ENCODE assay signal across 10 mouse cellular contexts in genomic region chr12:81971884-81972362, GRCm38 (mm10).
DNase-seq lines count a peak whose midpoint lies in the region; ATAC-seq and TF ChIP-seq lines count a peak whose summit lies in the region.
"Had no signal": no experiment of that assay in that cellular context is flagged by ENCODE, and none has a peak within 500 bp of the region (broad histone marks: within the 10 kb centered on the region; RNA-seq: fewer than 3 reads in every experiment).

No protein-coding gene starts in this region.

- no peaks in the 10 kb centered on the region; the same call in 1 of the 2 replicates for H3K79me2 ChIP-seq in CH12.LX (replicated peaks; ENCODE audit: control insufficient read depth, extremely low read depth, insufficient read depth, poor library complexity, severe bottlenecking)

- peaks cover 70 to 95% of the 10 kb centered on the region in 2 experiments for H3K36me3 ChIP-seq in CH12.LX (replicated peaks in 1 of 2; ENCODE audit: control insufficient read depth in 1 of 2, insufficient read depth in 1 of 2, low read length in 1 of 2)
- H3K36me3 ChIP-seq in megakaryocyte, embryonic 14.5 days (replicated peaks; ENCODE audit: low read length) = peaks cover 96% of the 10 kb centered on the region
- no peaks in the 10 kb centered on the region for H3K36me3 ChIP-seq in hindbrain, embryonic 11.5 days (ENCODE audit: control insufficient read depth, insufficient read depth, low read length)

- peak overlapping the region; percentile 18; the same call in 1 of the 2 replicates for H3K4me2 ChIP-seq in CH12.LX (ENCODE audit: insufficient read depth, low read depth, poor library complexity, severe bottlenecking)
- no peak overlapping the region for H3K4me2 ChIP-seq in hindbrain, embryonic 11.5 days (replicated peaks; ENCODE audit: low read depth, low read length)
- H3K4me2 ChIP-seq: stomach, embryonic 15.5 days had no signal

- peak; percentile 87 for ATAC-seq in granulocyte monocyte progenitor cell, adult 5-6 weeks (replicated peaks; ENCODE audit: poor library complexity, severe bottlenecking)
- no peak for ATAC-seq in hindbrain, embryonic 11.5 days (ENCODE audit: low FRiP score)
- ATAC-seq: forebrain, embryonic 16.5 days had no signal

- in situ Hi-C loops in CH12.LX (cut with MboI; ENCODE audit: low pct_ligation_motif_present, low pct_unique_long_range_greater_than_20kb, low sequenced_read_pairs) = loop anchor here (25.0 kb wide), 1 partner anchor 140 kb away; no protein-coding TSS in a partner anchor

- TF ChIP-seq EP300 in CH12.LX (IDR thresholded peaks at IDR 0.05; ENCODE audit: low read length) = no peak; the same call in 1 of the 2 replicates

- no peak overlapping the region for H3K9ac ChIP-seq in CH12.LX (ENCODE audit: insufficient read depth, low read depth)
- H3K9ac ChIP-seq in hindbrain, embryonic 11.5 days (ENCODE audit: low read depth, low read length) = no peak overlapping the region
- H3K9ac ChIP-seq: stomach, embryonic 15.5 days had no signal

- no peak for TF ChIP-seq CTCF in CH12.LX (conservative IDR thresholded peaks at IDR 0.05 in 1 of 2, IDR thresholded peaks at IDR 0.05 in 1 of 2; ENCODE audit: low read depth in 2 of 2, low read length in 2 of 2)

- DNase-seq in layer of hippocampus, adult 9-11 months = peak; percentile 47
- DNase-seq in layer of hippocampus, postnatal 36 days = no peak
- DNase-seq in CH12.LX (ENCODE audit: extremely low read depth) = peak; percentile 17
- no peak for DNase-seq in cerebellum, postnatal 10 days
- DNase-seq in hindbrain, embryonic 11.5 days (ENCODE audit: low spot score) = no peak
- DNase-seq in kidney, postnatal 25 days = no peak

- no peak for TF ChIP-seq RAD21 in CH12.LX (IDR thresholded peaks at IDR 0.05; ENCODE audit: low read depth, low read length)

- peak overlapping the region; percentile 95 for H3K27ac ChIP-seq in CH12.LX (ENCODE audit: insufficient read depth, low read depth)
- H3K27ac ChIP-seq in hindbrain, embryonic 11.5 days (ENCODE audit: low read depth, low read length) = no peak overlapping the region
- H3K27ac ChIP-seq: stomach, embryonic 15.5 days had no signal

- dilution Hi-C loops in CH12.LX (cut with MboI; ENCODE audit: extremely low pct_ligation_motif_present, extremely low pct_unique_long_range_greater_than_20kb, low sequenced_read_pairs) = no loop called here

- no peaks in the 10 kb centered on the region for H3K9me3 ChIP-seq in CH12.LX (replicated peaks; ENCODE audit: low read length)
- no peaks in the 10 kb centered on the region for H3K9me3 ChIP-seq in megakaryocyte, embryonic 14.5 days
- no peaks in the 10 kb centered on the region for H3K9me3 ChIP-seq in hindbrain, embryonic 11.5 days (ENCODE audit: control insufficient read depth, low read length)
- H3K9me3 ChIP-seq: stomach, embryonic 15.5 days had no signal

- peaks cover 14 to 23% of the 10 kb centered on the region in 2 experiments for H3K4me1 ChIP-seq in CH12.LX (ENCODE audit: control insufficient read depth in 1 of 2, insufficient read depth in 2 of 2)
- H3K4me1 ChIP-seq in megakaryocyte, embryonic 14.5 days = peaks cover 27% of the 10 kb centered on the region
- no peaks in the 10 kb centered on the region for H3K4me1 ChIP-seq in hindbrain, embryonic 11.5 days (replicated peaks; ENCODE audit: control insufficient read depth, insufficient read depth, low read length)
- H3K4me1 ChIP-seq: stomach, embryonic 15.5 days had no signal

- TF ChIP-seq POLR2A in CH12.LX (IDR thresholded peaks at IDR 0.05; ENCODE audit: low read depth, low read length) = peak; percentile 1; the same call in 1 of the 2 replicates

- no peaks in the 10 kb centered on the region for H3K27me3 ChIP-seq in CH12.LX (replicated peaks)
- H3K27me3 ChIP-seq in megakaryocyte, embryonic 14.5 days (replicated peaks) = no peaks in the 10 kb centered on the region
- no peaks in the 10 kb centered on the region for H3K27me3 ChIP-seq in hindbrain, embryonic 11.5 days (ENCODE audit: control insufficient read depth, insufficient read depth, low read length)
- H3K27me3 ChIP-seq: stomach, embryonic 15.5 days had no signal

- H3K4me3 ChIP-seq in CH12.LX (replicated peaks in 1 of 3; ENCODE audit: low read depth in 2 of 3, low read length in 2 of 3, poor library complexity in 1 of 3) = peak overlapping the region in 1 of 3 experiments; percentile 12
- H3K4me3 ChIP-seq in megakaryocyte, embryonic 14.5 days (replicated peaks) = peak overlapping the region; percentile 47
- H3K4me3 ChIP-seq in hindbrain, embryonic 11.5 days (ENCODE audit: low read depth, low read length) = no peak overlapping the region
- H3K4me3 ChIP-seq: stomach, embryonic 15.5 days had no signal

- WGBS in hindbrain, embryonic 11.5 days = 80% methylated on average over 8 of the region's 8 CpGs

TF ChIP-seq in CH12.LX, 34 proteins besides CTCF, POLR2A, EP300 and RAD21:
- peak; percentile 56; the same call in 1 of the 2 replicates for TF ChIP-seq BHLHE40 (IDR thresholded peaks at IDR 0.05; ENCODE audit: low read depth, low read length)
- TF ChIP-seq CHD2 (IDR thresholded peaks at IDR 0.05; ENCODE audit: low read length) = 0 out of 2 replicates have a peak, but pooled peaks have one; percentile 35
- TF ChIP-seq MAFK (IDR thresholded peaks at IDR 0.05; ENCODE audit: insufficient replicate concordance, low read length) = peak; percentile 27; the same call in 1 of the 2 replicates
- TF ChIP-seq USF2 (conservative IDR thresholded peaks at IDR 0.05; ENCODE audit: low read depth, low read length) = no peak
- TF ChIP-seq KAT2A (IDR thresholded peaks at IDR 0.05; ENCODE audit: insufficient replicate concordance, low read length) = no peak
- no peak for TF ChIP-seq PAX5 (IDR thresholded peaks at IDR 0.05; ENCODE audit: low read length)
- no peak for TF ChIP-seq CHD1 (IDR thresholded peaks at IDR 0.05; ENCODE audit: low read depth, low read length)
- TF ChIP-seq JUND (conservative IDR thresholded peaks at IDR 0.05; ENCODE audit: low read depth, low read length) = 0 out of 2 replicates have a peak, but pooled peaks have one; percentile 57
- 0 out of 2 replicates have a peak, but pooled peaks have one; percentile 1 for TF ChIP-seq RCOR1 (conservative IDR thresholded peaks at IDR 0.05; ENCODE audit: low read depth, low read length)
- TF ChIP-seq IRF4 (IDR thresholded peaks at IDR 0.05; ENCODE audit: low read depth, low read length) = peak; percentile 86
- TF ChIP-seq HCFC1 (IDR thresholded peaks at IDR 0.05; ENCODE audit: low read depth, low read length) = 0 out of 2 replicates have a peak, but pooled peaks have one; percentile 4
- peak; percentile 55 for TF ChIP-seq JUN (IDR thresholded peaks at IDR 0.05; ENCODE audit: insufficient read depth, low read depth, low read length)
- TF ChIP-seq MEF2A (IDR thresholded peaks at IDR 0.05; ENCODE audit: borderline replicate concordance, low read depth, low read length) = peak; percentile 74; the same call in 1 of the 2 replicates
- no peak for TF ChIP-seq ELF1 (IDR thresholded peaks at IDR 0.05; ENCODE audit: low read depth, low read length)
TF ChIP-seq in CH12.LX: peak in this region for 9.

Comparison
In these comparisons a context has a peak if more than half of its experiments do, and no peak if none do; other contexts are left out.
1. DNase-seq: peak in layer of hippocampus, adult 9-11 months (single experiment) and CH12.LX (single experiment); none in layer of hippocampus, postnatal 36 days (0 of 2), cerebellum, postnatal 10 days (0 of 2), hindbrain, embryonic 11.5 days (single experiment) and kidney, postnatal 25 days (0 of 2).